In the genomic region with DNA sequence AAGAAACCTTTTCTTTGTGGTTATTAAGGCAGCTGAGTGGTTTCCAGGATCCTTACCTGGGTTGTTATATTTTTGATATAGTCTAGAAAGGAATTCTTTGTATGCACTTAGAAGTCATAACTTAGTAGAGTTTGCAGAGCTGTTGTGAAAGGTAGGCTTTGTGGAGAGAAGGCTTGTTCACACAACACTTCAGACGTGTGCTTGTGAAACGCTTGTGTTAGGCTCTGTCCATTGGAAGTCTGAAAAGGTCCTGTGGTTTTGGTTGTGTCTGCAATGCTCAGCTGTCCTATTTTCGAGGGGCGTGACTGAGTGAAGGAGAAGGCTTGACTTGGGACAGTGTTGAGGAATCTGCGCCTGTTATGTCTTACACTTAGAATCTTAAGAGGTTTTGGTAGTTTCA, we compare ENCODE assay signal across 32 mouse cellular contexts.
"Had no signal": no experiment of that assay in that cellular context is flagged by ENCODE, and none has a peak within 500 bp of the region (broad histone marks: within the 10 kb centered on the region; RNA-seq: fewer than 3 reads in every experiment).

No protein-coding gene starts in this region.

- DNase-seq: left cerebral cortex, postnatal 4 days; liver; liver, embryonic 13.5 days; liver, postnatal 0 days; lung, adult 18-20 months; lung, adult 2 months; lung, embryonic 14.5 days; lung, postnatal 10 days; lung, postnatal 36 days; lung, postnatal 4 days; midbrain, embryonic 14.5 days had no signal

- H3K4me2 ChIP-seq: limb, embryonic 12.5 days; limb, embryonic 13.5 days; limb, embryonic 15.5 days; liver, embryonic 11.5 days; liver, embryonic 12.5 days; liver, embryonic 13.5 days; liver, embryonic 15.5 days; lung, embryonic 14.5 days; lung, embryonic 15.5 days; midbrain, embryonic 11.5 days; midbrain, embryonic 12.5 days; midbrain, embryonic 13.5 days; midbrain, embryonic 15.5 days; neural tube, embryonic 12.5 days; neural tube, embryonic 13.5 days had no signal

- ATAC-seq: liver, embryonic 12.5 days; liver, postnatal 0 days; midbrain, embryonic 13.5 days; midbrain, embryonic 15.5 days; midbrain, embryonic 16.5 days had no signal

- H3K9me3 ChIP-seq: limb, embryonic 10.5 days; limb, embryonic 12.5 days; limb, embryonic 13.5 days; limb, embryonic 15.5 days; liver, embryonic 12.5 days; liver, embryonic 13.5 days; liver, embryonic 15.5 days; lung, embryonic 15.5 days; megakaryocyte, embryonic 14.5 days; midbrain, embryonic 10.5 days; midbrain, embryonic 12.5 days; midbrain, embryonic 13.5 days; midbrain, embryonic 15.5 days; neural tube, embryonic 12.5 days; neural tube, embryonic 13.5 days had no signal

- H3K9ac ChIP-seq: limb, embryonic 12.5 days; limb, embryonic 13.5 days; limb, embryonic 15.5 days; liver, embryonic 12.5 days; liver, embryonic 13.5 days; liver, embryonic 14.5 days; liver, embryonic 15.5 days; liver, postnatal 0 days; lung, embryonic 14.5 days; lung, embryonic 15.5 days; midbrain, embryonic 12.5 days; midbrain, embryonic 13.5 days; midbrain, embryonic 15.5 days; neural tube, embryonic 12.5 days; neural tube, embryonic 13.5 days had no signal

- H3K27me3 ChIP-seq: limb, embryonic 12.5 days; limb, embryonic 13.5 days; limb, embryonic 15.5 days; liver, embryonic 12.5 days; liver, embryonic 13.5 days; liver, embryonic 15.5 days; lung, embryonic 15.5 days; megakaryocyte, embryonic 14.5 days; midbrain, embryonic 12.5 days; midbrain, embryonic 13.5 days; midbrain, embryonic 15.5 days; neural tube, embryonic 12.5 days; neural tube, embryonic 13.5 days had no signal

- H3K4me3 ChIP-seq: left cerebral cortex, adult 2 months; limb, embryonic 10.5 days; limb, embryonic 12.5 days; limb, embryonic 13.5 days; limb, embryonic 15.5 days; liver, embryonic 12.5 days; liver, embryonic 13.5 days; liver, embryonic 15.5 days; lung, embryonic 15.5 days; megakaryocyte, embryonic 14.5 days; midbrain, embryonic 10.5 days; midbrain, embryonic 12.5 days; midbrain, embryonic 13.5 days; midbrain, embryonic 15.5 days; myocyte; neural tube, embryonic 12.5 days; neural tube, embryonic 13.5 days had no signal

- H3K36me3 ChIP-seq: liver, embryonic 13.5 days; midbrain, embryonic 15.5 days had no signal

- H3K27ac ChIP-seq: left cerebral cortex, adult 2 months; limb, embryonic 10.5 days; limb, embryonic 12.5 days; limb, embryonic 13.5 days; limb, embryonic 15.5 days; liver, embryonic 12.5 days; liver, embryonic 13.5 days; liver, embryonic 14.5 days; liver, embryonic 15.5 days; lung, embryonic 15.5 days; macrophage; midbrain, embryonic 10.5 days; midbrain, embryonic 12.5 days; midbrain, embryonic 13.5 days; midbrain, embryonic 15.5 days; neural tube, embryonic 12.5 days; neural tube, embryonic 13.5 days had no signal
